Mouse (Mus musculus): Measurements from ENCODE around the gene Dhx38.

DNA sequence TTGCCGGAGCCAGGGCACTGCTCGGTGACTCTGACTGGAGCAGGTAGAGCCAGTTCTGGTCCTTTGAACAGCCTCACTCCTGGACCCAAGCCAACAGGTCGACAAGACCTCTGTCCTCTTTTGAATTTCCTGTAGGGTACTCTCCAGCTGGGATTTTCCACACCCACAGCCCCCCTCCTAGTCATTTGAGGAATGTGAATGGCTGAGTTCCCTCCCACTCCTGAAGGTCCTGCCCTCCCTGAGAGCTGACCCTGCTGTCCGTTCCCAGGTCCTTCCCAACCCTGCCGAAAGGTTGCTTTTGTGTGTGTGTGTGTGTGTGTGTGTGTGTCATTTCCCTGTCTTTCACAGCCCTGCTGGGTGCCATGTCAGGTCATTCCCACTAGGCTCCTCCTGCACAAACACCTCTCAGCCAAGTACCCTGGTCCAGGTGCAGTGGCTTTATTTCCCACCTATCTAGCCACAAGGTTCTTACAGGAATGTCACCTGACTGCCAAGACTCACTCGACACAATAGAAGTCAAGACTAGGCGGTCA is 21.4 kb upstream of the Dhx38 start:
- TF ChIP-seq CTCF (conservative IDR thresholded peaks at IDR 0.05; ENCODE audit: low read length), result no peak
- no peak for TF ChIP-seq POU5F1 (IDR thresholded peaks at IDR 0.05; ENCODE audit: borderline replicate concordance, low read length)

Measured in E14TG2a.4 (cell line).